Mouse (Mus musculus) monocyte, adult 2 months (primary cell): ENCODE results near the gene Rccd1.

Source experiments
- DNase-seq, 2 experiments: peaks; one replicate each; pipeline ENCODE4 v3.0.0; 2022; ENCODE audit warnings: low spot score in 2 of 2, low read depth in 1 of 2

Rccd1 gene

DNA sequence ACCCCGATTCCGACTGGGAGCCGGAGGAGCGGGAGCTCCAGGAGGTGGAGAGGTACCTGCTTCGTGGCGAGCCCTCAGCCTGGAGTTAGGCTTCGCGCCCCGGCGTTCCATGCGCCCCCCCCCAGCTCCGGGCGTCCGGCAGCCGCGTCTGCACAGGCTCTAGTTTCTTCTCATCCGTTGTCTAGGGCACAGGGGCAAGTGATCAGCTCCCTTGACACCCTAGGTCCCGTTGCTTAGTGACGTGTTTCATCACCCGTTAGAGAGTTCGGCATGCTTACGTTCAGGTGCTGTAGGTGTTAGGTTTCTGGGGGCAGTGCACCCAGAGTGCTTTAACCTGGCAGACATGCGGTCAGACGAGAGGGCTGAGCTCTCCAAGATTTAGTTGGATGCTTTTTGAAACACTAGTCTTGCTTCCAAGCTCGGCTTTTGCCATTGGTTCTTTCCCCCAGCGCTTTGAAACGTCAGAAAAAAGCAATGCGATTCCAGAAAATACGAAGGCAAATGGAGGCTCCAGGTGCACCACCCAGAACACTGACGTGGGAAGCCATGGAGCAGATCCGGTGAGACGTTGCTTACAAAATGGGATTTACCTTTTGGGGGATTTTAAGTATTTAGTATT is 62.8 kb downstream of the Rccd1 start:
- no peak for DNase-seq

DNA sequence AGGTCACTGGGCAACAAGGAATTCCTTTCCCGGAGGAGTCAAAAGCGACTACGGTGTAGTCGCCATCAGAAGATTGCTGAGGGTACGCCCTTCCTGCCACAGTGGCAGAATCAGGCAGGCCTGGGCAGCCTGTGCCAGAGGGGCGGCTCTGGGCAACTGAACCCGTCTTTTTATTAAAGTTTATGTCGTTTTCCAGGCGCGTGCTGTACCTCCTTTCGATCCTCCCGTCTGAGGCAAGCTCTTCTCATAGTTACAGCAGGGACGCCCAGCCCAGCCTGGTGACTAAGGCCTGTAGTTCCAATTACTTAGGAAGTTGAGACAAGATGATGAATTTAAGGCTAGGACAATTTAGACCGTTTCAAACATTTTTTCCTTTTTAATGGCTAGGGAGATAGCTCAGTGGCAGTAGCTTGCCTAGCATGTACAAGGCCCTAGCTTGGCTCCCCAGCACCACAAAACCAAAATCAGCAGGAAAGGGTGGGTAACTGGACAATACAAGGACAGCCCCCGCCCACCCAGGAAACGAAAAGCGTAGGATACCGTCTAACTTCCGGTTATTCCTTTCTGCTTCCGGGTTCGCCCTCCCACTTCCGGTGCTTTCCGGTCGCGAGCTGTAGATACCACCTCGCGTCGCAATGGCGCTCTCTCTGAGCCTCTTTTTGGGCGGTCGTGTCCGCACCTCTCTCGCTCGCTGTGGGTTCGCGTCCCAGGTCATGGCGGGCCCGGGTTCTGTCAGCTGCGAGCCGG is 63.5 kb downstream of the Rccd1 start, which contains the start of gene Ngrn:
Ngrn (plus strand) TSS at position 591 of the 747 bp plus-strand sequence.
- peak; percentile 41 to 61 for DNase-seq

DNA sequence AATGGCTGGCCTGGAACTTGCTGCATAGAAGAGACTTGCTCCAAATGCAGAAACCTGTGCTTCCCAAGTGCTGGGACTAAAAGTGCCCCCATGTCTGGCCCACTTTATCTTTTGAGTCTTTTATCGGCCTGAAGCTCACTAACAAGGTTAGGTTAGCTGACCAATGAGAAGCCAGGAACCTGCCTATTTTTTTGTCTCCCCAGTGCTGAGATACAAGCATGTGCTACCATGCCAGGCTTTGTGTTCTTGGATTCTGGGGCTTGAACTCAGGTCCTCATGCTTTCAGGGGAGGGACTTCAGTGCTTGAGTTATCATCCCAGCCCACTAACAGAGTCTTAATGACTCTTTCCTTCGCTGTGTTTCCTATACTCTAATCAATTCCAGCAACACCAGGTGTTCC is 66.5 kb downstream of the Rccd1 start:
- DNase-seq = no peak

DNA sequence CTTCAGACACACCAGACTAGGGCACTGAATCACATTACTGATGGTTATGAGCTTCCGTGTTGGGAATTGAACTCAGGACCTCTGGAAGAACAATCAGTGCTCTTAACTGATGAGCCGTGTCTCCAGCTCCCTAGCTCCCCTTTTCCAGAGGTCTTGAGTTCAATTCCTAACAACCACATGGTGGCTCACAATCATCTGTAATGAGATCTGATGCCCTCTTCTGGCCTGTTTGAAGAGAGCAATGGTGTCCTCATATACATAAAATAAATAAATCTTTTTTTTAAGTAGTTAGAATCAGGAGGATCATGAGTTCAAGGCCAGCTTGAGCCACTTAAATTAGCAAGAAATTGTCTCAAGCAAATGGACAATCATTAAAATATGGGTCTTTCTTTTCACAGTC is 68.3 kb downstream of the Rccd1 start:
- no peak for DNase-seq

DNA sequence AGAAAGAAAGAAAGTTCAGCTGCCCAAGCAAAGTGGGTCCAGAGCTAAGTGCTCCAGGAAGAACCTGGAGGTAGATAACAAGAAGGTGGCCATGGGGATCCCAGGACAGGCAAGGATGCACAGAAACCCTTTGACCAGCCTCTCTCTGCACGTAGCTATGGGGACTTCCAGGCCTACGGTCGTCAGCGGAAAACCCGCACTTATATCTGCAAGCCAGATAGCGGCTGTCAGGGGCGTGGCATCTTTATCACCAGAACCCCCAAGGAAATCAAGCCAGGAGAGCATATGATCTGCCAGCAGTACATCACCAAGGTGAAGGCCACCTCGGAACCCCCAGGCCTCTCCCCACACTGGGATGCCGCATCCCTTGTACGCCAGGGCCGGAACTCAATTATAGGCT is 71.4 kb downstream of the Rccd1 start:
- DNase-seq = no peak

DNA sequence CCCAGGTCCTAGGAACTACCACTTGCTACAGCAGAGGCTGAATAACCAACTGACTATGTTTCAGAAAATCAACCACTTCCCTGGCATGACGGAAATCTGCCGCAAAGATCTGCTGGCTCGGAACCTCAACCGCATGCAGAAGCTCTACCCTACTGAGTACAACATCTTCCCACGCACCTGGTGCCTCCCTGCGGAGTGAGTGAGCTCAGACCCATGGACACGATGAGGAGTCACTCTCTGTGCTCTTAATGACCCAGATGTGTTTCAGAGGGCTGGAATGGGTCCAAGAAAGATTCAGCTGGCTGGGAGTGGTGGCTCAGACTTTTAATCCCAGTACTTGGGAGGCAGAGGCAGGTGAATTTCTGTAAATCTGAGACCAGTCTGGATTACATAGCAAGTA is 71.8 kb downstream of the Rccd1 start:
- DNase-seq = no peak

DNA sequence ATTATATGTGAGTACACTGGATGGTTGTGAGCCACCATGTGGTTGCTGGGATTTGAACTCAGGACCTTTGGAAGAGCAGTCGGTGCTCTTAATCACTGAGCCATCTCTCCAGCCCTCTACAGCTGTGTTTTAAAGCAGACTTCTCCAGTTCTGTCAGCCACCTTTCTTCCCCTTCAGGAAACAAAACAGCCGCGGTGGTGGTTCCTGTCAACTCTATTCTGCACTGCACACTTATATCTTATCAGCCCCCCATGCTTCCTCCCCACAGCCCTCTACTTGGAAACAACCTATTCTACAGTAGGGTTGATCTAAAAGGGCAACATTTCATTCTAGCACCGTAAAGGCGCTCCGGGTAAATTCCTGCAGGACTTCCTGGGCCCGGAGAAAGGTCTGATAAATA is 77.4 kb downstream of the Rccd1 start:
- no peak for DNase-seq

DNA sequence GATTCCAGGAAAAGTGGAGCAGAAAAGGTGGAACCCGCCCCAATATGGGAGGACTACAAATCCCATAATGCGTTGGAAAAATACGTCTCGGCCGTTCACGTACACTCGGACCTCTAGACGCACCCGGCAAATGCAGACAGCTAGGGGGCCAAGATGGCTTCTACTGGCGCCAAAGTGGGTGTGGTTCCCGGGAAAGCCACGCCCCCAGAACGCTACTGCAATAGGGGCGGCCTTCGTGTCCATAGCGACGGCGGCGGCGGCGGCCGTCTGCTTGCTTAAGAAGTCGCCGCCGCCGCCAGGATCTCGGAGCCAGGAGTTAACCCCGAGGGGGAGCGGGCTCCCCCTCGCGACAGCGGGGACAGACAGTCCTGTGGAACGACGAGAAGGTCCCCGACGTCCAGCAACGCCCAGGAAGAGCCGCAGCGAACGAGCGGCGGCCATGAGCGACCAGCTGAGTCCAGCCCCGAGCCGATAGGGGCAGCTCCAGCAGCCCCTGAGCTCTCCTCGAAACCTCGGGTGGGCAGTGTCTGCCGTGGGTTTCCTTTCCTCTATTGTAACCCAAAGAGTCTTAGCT is 78.0 kb downstream of the Rccd1 start, which contains the start of gene Ttll13:
Ttll13 (plus strand) TSS at position 229 of the 574 bp plus-strand sequence.
- DNase-seq = peak; percentile 93 to 94

DNA sequence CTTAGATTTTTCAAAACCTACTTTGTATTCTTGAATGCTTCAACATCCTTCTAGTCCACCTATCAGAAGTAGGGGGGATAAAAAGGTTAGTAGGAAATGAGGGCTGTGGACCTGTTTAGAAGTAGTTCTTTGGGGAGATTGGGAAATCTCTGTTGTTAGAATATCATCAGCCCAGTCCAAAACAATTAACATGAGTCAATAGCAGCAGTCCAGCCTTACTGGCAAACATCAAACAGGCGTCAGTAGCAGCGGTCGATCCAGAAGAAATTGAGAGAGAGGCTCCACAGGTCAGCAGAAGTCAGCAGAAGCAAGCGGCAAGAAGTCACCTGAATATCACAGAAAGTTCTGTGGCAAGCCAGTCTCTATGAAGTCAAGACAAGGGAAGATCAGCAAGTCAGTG is 79.4 kb downstream of the Rccd1 start:
- DNase-seq = no peak
